Mouse (Mus musculus) liver, embryonic 14.5 days (tissue): Measurements from ENCODE around the gene Tmem102. TPM values are rescaled to one million over a fixed set of nuclear protein-coding genes. Genes with fewer than 3 reads are reported as not detected.

Source experiments
- ATAC-seq: fragments of 200-750 bp; cut with Nextera tagmentation; 2 replicates; pipeline ENCODE4 v1.8.0; 2017; ENCODE audit warnings: moderate number of reproducible peaks, mild to moderate bottlenecking, moderate library complexity; ENCODE audit not compliant: insufficient read depth
- DNase-seq, 3 experiments: peaks; one replicate each; pipeline ENCODE4 v3.0.0-alpha.2; 2012 to 2013; ENCODE audit warnings: low read depth in 3 of 3, low spot score in 3 of 3
- H3K27ac ChIP-seq: fragments of 300-500 bp; sonication (generic); 2 replicates; pipeline ENCODE4 v1.5.1; 2014; ENCODE audit warnings: moderate library complexity, mild to moderate bottlenecking, control low read depth, inconsistent platforms
- H3K27me3 ChIP-seq: fragments of 300-500 bp; sonication (generic); 2 replicates; pipeline ENCODE4 v1.6.1; 2014; ENCODE audit warnings: mild to moderate bottlenecking, low read length, moderate library complexity; ENCODE audit not compliant: control insufficient read depth, insufficient read depth
- H3K36me3 ChIP-seq: fragments of 300-500 bp; sonication (generic); replicated peaks from 2 replicates; pipeline ENCODE4 v1.6.1; 2014; ENCODE audit warnings: low read depth; ENCODE audit not compliant: control insufficient read depth, insufficient read depth
- H3K4me1 ChIP-seq, 2 experiments: fragments of 200-500 bp in 1 of 2; fragments of 300-500 bp in 1 of 2; sonication (generic) in 1 of 2; replicated peaks; 2 replicates each; pipeline ENCODE4 v1.6.1; 2012 to 2014; ENCODE audit warnings: antibody characterized with exemption in 1 of 2, inconsistent platforms in 1 of 2, low read length in 1 of 2; ENCODE audit not compliant: control insufficient read depth in 2 of 2, insufficient read depth in 2 of 2
- H3K4me2 ChIP-seq: fragments of 300-500 bp; sonication (generic); 2 replicates; pipeline ENCODE4 v1.6.1; 2014; ENCODE audit warnings: low read depth, mild to moderate bottlenecking, control low read depth, moderate library complexity
- H3K4me3 ChIP-seq, 2 experiments: fragments of 200-500 bp in 1 of 2; fragments of 300-500 bp in 1 of 2; sonication (generic) in 1 of 2; 2 replicates each; pipeline ENCODE4 v1.5.1; 2012 to 2014; ENCODE audit warnings: low read depth in 2 of 2, low read length in 2 of 2, mild to moderate bottlenecking in 2 of 2, control low read depth in 1 of 2, inconsistent platforms in 1 of 2, moderate library complexity in 1 of 2; ENCODE audit not compliant: insufficient read depth in 1 of 2
- H3K9ac ChIP-seq: fragments of 300-500 bp; sonication (generic); replicated peaks from 2 replicates; pipeline ENCODE4 v1.6.1; 2014; ENCODE audit warnings: mild to moderate bottlenecking, control low read depth, moderate library complexity
- H3K9me3 ChIP-seq: fragments of 300-500 bp; sonication (generic); 2 replicates; pipeline ENCODE4 v1.6.1; 2016; ENCODE audit warnings: low read length, mixed read lengths; ENCODE audit not compliant: control insufficient read depth
- CTCF ChIP-seq: IDR thresholded peaks from 2 replicates; pipeline ENCODE4 v1.5.1; 2016; ENCODE audit warnings: antibody characterized with exemption, low read depth, control low read depth
- EP300 ChIP-seq: IDR thresholded peaks from 2 replicates; pipeline ENCODE4 v1.6.1; 2016; ENCODE audit warnings: antibody characterized with exemption, low read depth
- WGBS: fragments of 180-500 bp; shearing (Covaris S2); extraction: QIAGEN DNeasy Blood & Tissue Kit; methylation state at CpG from one replicate; pipeline ENCODE4 v1.1.7; 2014; ENCODE audit not compliant: insufficient replicate concordance; 5-methylcytosine and 5-hydroxymethylcytosine counted together
- polyA plus RNA-seq, 2 experiments: library from polyadenylated mRNA; depleted of rRNA in 1 of 2; stranded (reverse) in 1 of 2; unstranded in 1 of 2; fragments of >200 nt; fragmentation: Nextera tagmentation in 1 of 2; extraction: Ambion mirVana in 1 of 2; gene quantifications; 2 replicates each; pipeline versions ENCODE4 v1.2.1 to v1.2.3; 2012 to 2014

Tmem102 gene
- polyA plus RNA-seq, 2 experiments = 0.25 to 0.57 TPM

DNA sequence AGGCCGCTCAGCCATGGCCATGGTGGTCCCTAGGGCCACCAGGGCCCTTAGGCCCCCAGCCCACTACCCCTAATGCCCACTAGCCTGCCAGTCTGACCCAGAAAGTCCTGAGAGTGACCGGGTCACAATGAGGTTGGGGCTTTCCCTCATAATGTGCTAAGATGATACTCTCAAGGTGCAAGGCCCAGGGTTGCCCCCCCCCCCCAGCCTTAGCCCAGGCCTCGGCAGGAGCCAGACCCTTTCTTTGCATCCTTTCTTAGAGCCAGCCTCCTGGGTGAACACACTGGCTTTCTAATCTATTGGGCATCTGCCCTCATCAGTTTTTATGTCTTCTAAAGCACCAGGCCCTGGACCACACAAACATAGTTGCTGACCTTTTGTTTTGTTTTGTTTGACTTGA, 16.7 kb upstream of the Tmem102 start, which contains the start of gene Spem1:
TSS of gene Spem1 (minus strand) at position 101 of the 400 bp plus-strand sequence.
- H3K4me2 ChIP-seq = no peak within 1 kb of the TSS
- H3K4me1 ChIP-seq = no peaks in the 10 kb centered on the region
- H3K27me3 ChIP-seq = no peaks in the 10 kb centered on the region
- 66% methylated on average over 3 of the region's 3 CpGs for WGBS
- DNase-seq (no peak), ATAC-seq (no peak)
- H3K4me3 ChIP-seq = no peak within 1 kb of the TSS
- H3K9me3 ChIP-seq = no peaks in the 10 kb centered on the region
- H3K9ac ChIP-seq = no peak within 1 kb of the TSS
- H3K27ac ChIP-seq = no peak within 1 kb of the TSS
- TF ChIP-seq CTCF (no peak), EP300 (no peak)
- no peaks in the 10 kb centered on the region for H3K36me3 ChIP-seq

DNA sequence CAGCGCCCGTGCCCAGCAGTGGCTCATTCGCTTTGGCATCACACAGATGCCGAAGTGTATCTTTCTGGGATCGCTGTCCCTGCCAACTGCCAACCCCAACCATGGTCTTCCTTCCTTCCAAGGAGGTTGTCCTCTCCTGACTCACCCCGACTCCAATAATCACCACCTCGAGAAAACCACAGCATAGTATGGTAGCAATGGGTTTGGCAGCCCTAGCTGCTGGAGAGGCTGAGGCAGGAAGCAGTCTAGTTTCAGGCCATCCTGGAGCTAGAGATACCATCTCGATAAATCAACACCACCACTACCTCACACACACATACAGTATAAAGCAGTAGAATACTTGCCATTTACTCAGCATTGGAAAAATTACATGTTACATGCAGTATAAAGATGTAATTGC, 13.4 kb upstream of the Tmem102 start:
- no peaks in the 10 kb centered on the region for H3K36me3 ChIP-seq
- 60% methylated on average over 8 of the region's 8 CpGs for WGBS
- no peaks in the 10 kb centered on the region for H3K9me3 ChIP-seq
- H3K27ac ChIP-seq = no peak overlapping the region
- no peak overlapping the region for H3K4me3 ChIP-seq
- DNase-seq (no peak), ATAC-seq (no peak)
- H3K4me2 ChIP-seq = no peak overlapping the region
- no peaks in the 10 kb centered on the region for H3K4me1 ChIP-seq
- TF ChIP-seq EP300 (no peak), CTCF (no peak)
- no peak overlapping the region for H3K9ac ChIP-seq
- H3K27me3 ChIP-seq = no peaks in the 10 kb centered on the region

DNA sequence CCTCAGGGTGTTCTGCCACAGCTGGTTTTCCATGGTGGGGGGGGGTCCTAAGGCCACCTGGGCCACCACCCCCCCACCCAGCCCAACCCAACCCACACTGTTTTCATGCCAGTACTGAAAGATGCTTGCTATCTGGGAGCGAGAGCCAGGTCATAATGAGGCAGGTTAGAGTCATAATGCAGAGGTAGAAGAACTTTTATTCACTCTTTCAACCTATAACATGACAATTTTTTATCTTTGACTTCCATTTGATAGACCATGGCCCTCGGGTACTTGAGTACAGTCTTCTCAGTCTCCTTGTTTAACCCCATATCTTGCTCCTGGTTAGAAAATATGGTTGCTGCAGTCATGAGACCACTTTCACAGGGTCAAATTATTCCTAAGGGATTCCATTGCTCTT, 12.9 kb upstream of the Tmem102 start, which contains the start of gene Spem2:
TSS of gene Spem2 (minus strand) at position 101 of the 400 bp plus-strand sequence.
- no peaks in the 10 kb centered on the region for H3K4me1 ChIP-seq
- H3K4me2 ChIP-seq = no peak within 1 kb of the TSS
- H3K27ac ChIP-seq = no peak within 1 kb of the TSS
- ATAC-seq = no peak
- no peaks in the 10 kb centered on the region for H3K36me3 ChIP-seq
- TF ChIP-seq EP300 (no peak), CTCF (no peak)
- no peak within 1 kb of the TSS for H3K4me3 ChIP-seq
- no peaks in the 10 kb centered on the region for H3K27me3 ChIP-seq
- WGBS = 65% methylated on average over 2 of the region's 2 CpGs
- DNase-seq = no peak
- no peaks in the 10 kb centered on the region for H3K9me3 ChIP-seq
- no peak within 1 kb of the TSS for H3K9ac ChIP-seq

DNA sequence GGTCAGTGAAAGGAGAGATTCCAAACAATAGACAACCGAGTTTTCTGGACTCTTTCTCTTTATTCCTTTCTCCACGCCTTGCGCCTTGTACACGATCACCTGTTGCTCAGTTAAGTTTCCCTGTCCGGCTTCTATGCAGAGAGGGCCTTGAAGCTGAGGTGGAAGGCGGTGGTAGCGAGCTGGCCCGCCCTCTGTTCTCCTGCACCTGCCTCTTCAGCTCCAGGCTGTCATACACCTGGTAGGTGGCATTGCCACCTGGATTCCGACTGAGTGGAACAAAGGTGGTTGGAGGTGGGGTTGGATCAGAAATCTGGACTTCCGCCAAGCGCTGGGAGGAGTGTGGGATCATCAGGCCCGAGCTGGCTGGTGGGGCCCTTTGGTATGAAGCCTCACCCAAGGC, 11.1 kb upstream of the Tmem102 start:
- H3K36me3 ChIP-seq = no peaks in the 10 kb centered on the region
- no peak overlapping the region for H3K4me3 ChIP-seq
- H3K4me2 ChIP-seq = no peak overlapping the region
- TF ChIP-seq EP300 (no peak), CTCF (no peak)
- no peak overlapping the region for H3K27ac ChIP-seq
- no peaks in the 10 kb centered on the region for H3K9me3 ChIP-seq
- ATAC-seq (no peak), DNase-seq (no peak)
- 75% methylated on average over 12 of the region's 12 CpGs for WGBS
- H3K27me3 ChIP-seq = no peaks in the 10 kb centered on the region
- H3K9ac ChIP-seq = no peak overlapping the region
- no peaks in the 10 kb centered on the region for H3K4me1 ChIP-seq

DNA sequence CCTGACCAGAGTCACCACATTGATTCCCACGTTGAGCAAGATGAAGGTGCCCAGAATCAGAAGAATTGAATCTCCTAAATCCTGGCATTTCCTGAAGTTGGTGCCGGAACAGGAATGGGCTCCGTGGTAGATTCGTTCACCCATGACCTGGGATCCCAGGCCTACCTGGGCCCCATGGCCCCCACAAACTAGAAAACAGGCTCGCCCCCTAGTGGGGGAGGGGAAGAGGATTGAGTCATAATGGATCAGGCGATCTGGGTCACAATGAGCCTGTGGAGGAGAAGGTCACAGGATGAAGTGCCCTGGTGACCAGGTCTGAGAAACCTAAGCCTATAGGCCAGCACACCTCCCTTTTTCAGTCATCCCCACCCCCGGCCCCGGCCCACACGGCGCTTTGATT, 9.7 kb upstream of the Tmem102 start, which contains the start of gene Gm39566:
TSS of gene Gm39566 (minus strand) at position 144 of the 400 bp plus-strand sequence.
- TF ChIP-seq EP300 = no peak
- peak; percentile 39 for TF ChIP-seq CTCF
- H3K4me2 ChIP-seq = no peak within 1 kb of the TSS
- ATAC-seq (no peak), DNase-seq (no peak)
- 51% methylated on average over 10 of the region's 10 CpGs for WGBS
- no peak within 1 kb of the TSS for H3K4me3 ChIP-seq
- no peaks in the 10 kb centered on the region; the same call in 1 of the 2 replicates for H3K27me3 ChIP-seq
- no peaks in the 10 kb centered on the region for H3K4me1 ChIP-seq
- no peaks in the 10 kb centered on the region; the same call in 1 of the 2 replicates for H3K9me3 ChIP-seq
- H3K36me3 ChIP-seq = no peaks in the 10 kb centered on the region
- H3K27ac ChIP-seq = no peak within 1 kb of the TSS
- no peak within 1 kb of the TSS for H3K9ac ChIP-seq

DNA sequence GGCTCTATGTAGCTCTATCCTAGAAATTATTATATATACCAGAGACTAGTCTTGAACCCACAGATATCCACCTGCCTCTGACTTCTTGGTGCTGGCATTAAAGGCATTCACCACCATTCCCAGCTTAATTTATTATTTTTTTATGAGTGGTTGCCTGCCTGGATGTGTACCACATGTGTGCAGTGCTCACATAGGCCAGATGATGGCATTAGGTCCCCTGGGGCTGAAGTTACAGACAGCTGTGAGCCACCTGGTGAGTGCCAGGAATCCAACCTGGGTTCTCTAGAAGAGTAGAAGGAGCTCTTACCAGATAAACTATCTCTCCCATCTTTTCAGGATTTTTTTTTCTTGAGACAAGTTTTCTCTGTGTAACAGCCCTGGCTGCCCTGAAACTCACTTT, 4.9 kb upstream of the Tmem102 start:
- Histone ChIP-seq H3K36me3 (no peaks in the 10 kb centered on the region), H3K9me3 (no peaks in the 10 kb centered on the region; the same call in 1 of the 2 replicates), H3K4me1 (no peaks in the 10 kb centered on the region), H3K4me2 (no peak overlapping the region), H3K27me3 (peaks cover 14% of the 10 kb centered on the region), H3K4me3 (no peak overlapping the region), H3K9ac (no peak overlapping the region), H3K27ac (no peak overlapping the region)
- no peak for DNase-seq
- TF ChIP-seq CTCF (peak; percentile 24; the same call in 1 of the 2 replicates), EP300 (no peak)
- no peak for ATAC-seq
